Mouse (Mus musculus) liver, embryonic 11.5 days (tissue): ENCODE results near the gene Npas4. TPM values are rescaled to one million over a fixed set of nuclear protein-coding genes. Genes with fewer than 3 reads are reported as not detected.
"Not testable (repeated sequence)": the region's sequence is repeated elsewhere in the genome, so short reads cannot be mapped to it uniquely, and the experiment has no call there.

Experiments used
- ATAC-seq: fragments of 200-750 bp; cut with Nextera tagmentation; replicated peaks from 2 replicates; pipeline ENCODE4 v1.8.0; 2017; ENCODE audit warnings: moderate number of reproducible peaks, mild to moderate bottlenecking, moderate TSS enrichment, moderate library complexity; ENCODE audit not compliant: low FRiP score
- DNase-seq: peaks from one replicate; pipeline ENCODE4 v3.0.0-alpha.2; 2017; ENCODE audit warnings: low spot score
- H3K27ac ChIP-seq: fragments of 300-500 bp; sonication (generic); 2 replicates; pipeline ENCODE4 v1.5.1; 2014; ENCODE audit warnings: mild to moderate bottlenecking, low read depth, low read length, control low read depth
- H3K27me3 ChIP-seq: fragments of 300-500 bp; sonication (generic); replicated peaks from 2 replicates; pipeline ENCODE4 v1.6.1; 2014; ENCODE audit warnings: low read length, mixed read lengths; ENCODE audit not compliant: control insufficient read depth, insufficient read depth
- H3K36me3 ChIP-seq: fragments of 300-500 bp; sonication (generic); 2 replicates; pipeline ENCODE4 v1.6.1; 2014; ENCODE audit warnings: mild to moderate bottlenecking, low read length, moderate library complexity, mixed read lengths; ENCODE audit not compliant: control insufficient read depth, insufficient read depth
- H3K4me1 ChIP-seq: fragments of 300-500 bp; sonication (generic); replicated peaks from 2 replicates; pipeline ENCODE4 v1.6.1; 2014; ENCODE audit warnings: low read length, mixed read lengths; ENCODE audit not compliant: control insufficient read depth, insufficient read depth
- H3K4me2 ChIP-seq: fragments of 300-500 bp; sonication (generic); 2 replicates; pipeline ENCODE4 v1.6.1; 2014; ENCODE audit warnings: mild to moderate bottlenecking, control low read depth, moderate library complexity
- H3K4me3 ChIP-seq: fragments of 300-500 bp; sonication (generic); 2 replicates; pipeline ENCODE4 v1.5.1; 2014; ENCODE audit warnings: low read depth, low read length, control low read depth
- H3K9ac ChIP-seq: fragments of 300-500 bp; sonication (generic); 2 replicates; pipeline ENCODE4 v1.6.1; 2014; ENCODE audit warnings: low read depth, low read length, control low read depth
- H3K9me3 ChIP-seq: fragments of 300-500 bp; sonication (generic); 2 replicates; pipeline ENCODE4 v1.6.1; 2016; ENCODE audit warnings: low read length, inconsistent platforms, mixed read lengths; ENCODE audit not compliant: control insufficient read depth
- WGBS: fragments of 180-500 bp; shearing (Covaris S2); extraction: QIAGEN DNeasy Blood & Tissue Kit; methylation state at CpG from one replicate; pipeline ENCODE4 v1.1.7; 2014; 5-methylcytosine and 5-hydroxymethylcytosine counted together
- polyA plus RNA-seq: library from polyadenylated mRNA; unstranded; fragments of >200 nt; fragmentation: Nextera tagmentation; extraction: Ambion mirVana; gene quantifications from 2 replicates; pipeline ENCODE4 v1.2.1, GENCODE M21; 2014

Gene Npas4
- polyA plus RNA-seq, 1 experiment from 2014 or later = 0.04 TPM

DNA sequence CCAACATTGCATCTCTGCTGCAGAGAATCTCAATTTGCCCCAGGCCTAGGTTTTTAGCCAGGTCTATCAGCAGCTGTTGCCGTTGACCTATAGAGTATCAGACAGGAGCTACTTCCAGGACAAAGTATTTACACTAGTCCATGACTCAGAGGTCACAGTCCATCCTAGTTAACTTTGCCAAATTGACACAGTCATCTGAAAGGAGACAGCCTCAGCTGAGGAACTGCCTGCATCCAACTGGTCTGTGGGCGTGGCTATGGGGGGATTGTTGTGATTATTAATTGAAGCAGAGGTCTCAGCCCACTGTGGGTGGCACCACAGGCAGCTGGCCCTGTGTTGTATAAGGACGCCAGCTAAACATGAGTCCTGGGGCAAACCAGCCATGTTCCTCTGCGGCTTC lies 14.8 kb upstream of the Npas4 start:
- Histone ChIP-seq H3K9me3 (no peaks in the 10 kb centered on the region), H3K36me3 (no peaks in the 10 kb centered on the region), H3K4me2 (no peak overlapping the region), H3K27me3 (peaks cover 19% of the 10 kb centered on the region), H3K27ac (no peak overlapping the region), H3K4me3 (no peak overlapping the region), H3K9ac (no peak overlapping the region), H3K4me1 (no peaks in the 10 kb centered on the region; the same call in 1 of the 2 replicates)
- DNase-seq (no peak), ATAC-seq (no peak)
- WGBS = 65% methylated on average over 4 of the region's 4 CpGs

- H3K4me2 ChIP-seq, H3K36me3 ChIP-seq, H3K9ac ChIP-seq, H3K27ac ChIP-seq, H3K4me1 ChIP-seq, ATAC-seq, H3K4me3 ChIP-seq, DNase-seq, H3K9me3 ChIP-seq: not testable (repeated sequence)
- H3K27me3 ChIP-seq = peaks cover 23% of the 10 kb centered on the region
- WGBS = 37% methylated on average over 2 of the region's 2 CpGs
Observed at GRCm38 (mm10) chr19:5003644-5004043, 13.5 kb upstream of the Npas4 start.

GRCm38 (mm10) chr19:5001666-5002406 lies 11.7 kb upstream of the Npas4 start:
- DNase-seq = peak; percentile 72
- WGBS = 3% methylated on average over 39 of the region's 39 CpGs
- Histone ChIP-seq H3K9me3 (no peaks in the 10 kb centered on the region), H3K36me3 (no peaks in the 10 kb centered on the region), H3K4me2 (peak overlapping the region; percentile 43), H3K4me3 (0 out of 2 replicates have a peak overlapping the region, but pooled peaks have one; percentile 7), H3K9ac (no peak overlapping the region), H3K27ac (no peak overlapping the region), H3K4me1 (no peaks in the 10 kb centered on the region; the same call in 1 of the 2 replicates), H3K27me3 (peaks cover 31% of the 10 kb centered on the region)
- ATAC-seq = no peak

DNA sequence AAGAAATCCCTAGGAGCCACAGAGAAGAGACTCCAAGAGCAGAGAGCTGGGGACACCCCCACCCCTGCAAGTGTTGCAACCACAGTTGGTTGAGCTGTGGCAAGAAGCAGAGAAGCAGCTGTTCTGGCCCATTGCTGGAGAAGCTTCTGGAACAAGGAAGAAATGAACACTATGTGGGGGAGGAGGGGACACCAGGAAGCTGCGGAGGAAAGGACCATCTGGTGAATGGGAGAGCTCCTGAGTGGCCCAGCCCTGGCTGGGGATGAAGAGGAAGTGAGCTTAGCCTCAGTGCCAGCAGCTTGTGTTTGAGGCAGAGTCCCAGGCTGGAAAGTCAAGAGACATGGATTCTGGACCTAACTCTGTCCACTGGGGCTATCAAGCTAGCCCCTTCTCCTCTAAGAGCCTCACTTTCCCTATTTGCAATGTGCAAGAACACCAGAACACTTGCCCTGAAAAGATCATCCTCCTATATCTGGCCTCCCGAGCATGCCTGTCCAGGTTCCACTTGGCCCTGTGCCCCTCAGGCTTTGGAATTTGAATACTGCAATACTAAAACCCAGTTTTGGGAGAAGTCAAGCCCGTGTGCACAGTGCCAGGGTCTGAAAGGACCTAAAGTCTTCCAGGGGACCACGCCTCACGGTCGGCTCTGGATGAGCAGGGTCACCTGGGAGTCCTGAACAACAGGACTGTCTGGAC lies 9.5 kb upstream of the Npas4 start:
- H3K9me3 ChIP-seq = no peaks in the 10 kb centered on the region
- peaks cover 33% of the 10 kb centered on the region for H3K27me3 ChIP-seq
- H3K4me1 ChIP-seq = no peaks in the 10 kb centered on the region; the same call in 1 of the 2 replicates
- ATAC-seq (no peak), DNase-seq (no peak)
- no peaks in the 10 kb centered on the region for H3K36me3 ChIP-seq
- no peak overlapping the region for H3K4me3 ChIP-seq
- no peak overlapping the region for H3K9ac ChIP-seq
- 57% methylated on average over 6 of the region's 6 CpGs for WGBS
- H3K27ac ChIP-seq = no peak overlapping the region
- H3K4me2 ChIP-seq = no peak overlapping the region

DNA sequence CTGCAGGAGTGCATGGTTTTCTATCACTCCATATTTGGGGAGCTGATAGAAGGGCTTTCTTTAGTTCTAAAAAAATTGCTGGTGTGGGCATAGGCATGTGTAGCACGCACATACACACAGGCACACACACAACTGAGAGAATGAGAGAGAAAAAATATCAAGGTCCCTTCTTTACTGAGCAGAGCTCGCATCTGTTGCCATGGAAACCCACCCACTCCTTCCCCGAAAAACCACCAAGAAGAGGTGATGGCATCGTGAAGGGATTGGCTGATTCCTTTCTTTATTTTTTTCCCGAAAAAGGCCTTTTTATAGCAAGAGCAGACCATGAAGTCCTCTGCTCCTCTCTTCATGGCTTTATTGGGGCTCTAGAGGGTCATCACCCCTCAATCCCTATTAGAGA lies 3.9 kb upstream of the Npas4 start:
- no peak overlapping the region for H3K9ac ChIP-seq
- ATAC-seq = no peak
- H3K4me2 ChIP-seq = no peak overlapping the region
- H3K4me1 ChIP-seq = no peaks in the 10 kb centered on the region
- H3K36me3 ChIP-seq = no peaks in the 10 kb centered on the region
- peaks cover 48% of the 10 kb centered on the region for H3K27me3 ChIP-seq
- no peak overlapping the region for H3K27ac ChIP-seq
- DNase-seq = no peak
- 52% methylated on average over 5 of the region's 5 CpGs for WGBS
- no peaks in the 10 kb centered on the region for H3K9me3 ChIP-seq
- no peak overlapping the region for H3K4me3 ChIP-seq

- no peak for DNase-seq
- H3K9ac ChIP-seq = no peak overlapping the region
- no peaks in the 10 kb centered on the region for H3K4me1 ChIP-seq
- H3K9me3 ChIP-seq = no peaks in the 10 kb centered on the region
- 3% methylated on average over 9 of the region's 9 CpGs for WGBS
- no peaks in the 10 kb centered on the region for H3K36me3 ChIP-seq
- peaks cover 46% of the 10 kb centered on the region for H3K27me3 ChIP-seq
- H3K27ac ChIP-seq = no peak overlapping the region
- no peak overlapping the region for H3K4me2 ChIP-seq
- ATAC-seq = no peak
- H3K4me3 ChIP-seq = no peak overlapping the region
Observed at GRCm38 (mm10) chr19:4992904-4993303, 2.8 kb upstream of the Npas4 start.

DNA sequence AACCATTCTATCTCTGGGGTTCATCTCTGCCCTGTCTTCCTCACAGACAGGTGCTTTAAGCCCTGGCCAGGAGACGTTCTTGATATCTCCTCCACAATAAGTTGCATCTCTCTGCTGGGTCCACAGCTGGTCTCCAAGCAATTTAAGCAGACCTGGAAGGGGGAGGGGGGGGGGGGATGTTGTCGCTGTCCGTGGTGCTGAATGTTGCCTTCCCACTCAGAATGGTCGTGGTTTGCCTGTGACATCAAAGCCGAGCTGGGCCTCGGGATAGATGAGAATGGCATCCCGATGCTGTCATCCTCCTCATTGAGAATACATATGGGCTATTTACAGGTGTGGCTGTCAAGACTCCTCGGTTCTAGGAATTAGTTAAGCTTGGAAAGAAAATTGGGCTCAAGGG lies 2.3 kb upstream of the Npas4 start:
- H3K9ac ChIP-seq = no peak overlapping the region
- no peak overlapping the region for H3K27ac ChIP-seq
- H3K4me3 ChIP-seq = no peak overlapping the region
- no peak overlapping the region for H3K4me2 ChIP-seq
- H3K27me3 ChIP-seq = peaks cover 45% of the 10 kb centered on the region
- ATAC-seq (no peak), DNase-seq (no peak)
- no peaks in the 10 kb centered on the region for H3K4me1 ChIP-seq
- no peaks in the 10 kb centered on the region for H3K36me3 ChIP-seq
- whole genome bisulfite sequencing = 15% methylated on average over 8 of the region's 8 CpGs
- H3K9me3 ChIP-seq = no peaks in the 10 kb centered on the region

DNA sequence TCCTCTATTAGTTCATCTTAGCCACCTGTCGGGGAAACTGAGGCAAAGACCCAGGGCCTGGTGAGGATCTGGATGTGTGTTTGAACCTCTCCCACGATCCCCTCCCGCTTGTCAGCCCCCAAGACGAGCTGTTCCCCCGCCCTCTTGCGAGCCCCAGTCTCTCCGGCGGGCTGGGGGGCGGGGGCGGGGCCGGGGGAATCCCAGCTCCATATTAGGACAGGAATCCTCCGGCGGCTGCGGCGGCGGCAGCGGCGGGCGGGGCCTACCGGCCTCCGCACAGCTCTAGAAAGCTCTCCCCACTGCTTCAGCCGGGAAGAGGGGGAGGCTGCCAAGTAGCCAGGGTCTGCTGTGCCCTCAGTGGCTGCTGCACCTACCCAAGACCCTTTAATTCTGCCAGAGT lies 600 bp upstream of the Npas4 start:
- ATAC-seq (no peak), DNase-seq (no peak)
- Histone ChIP-seq H3K4me2 (no peak overlapping the region), H3K9me3 (no peaks in the 10 kb centered on the region), H3K27me3 (peaks cover 47% of the 10 kb centered on the region), H3K9ac (no peak overlapping the region), H3K36me3 (no peaks in the 10 kb centered on the region), H3K4me3 (no peak overlapping the region), H3K27ac (no peak overlapping the region), H3K4me1 (no peaks in the 10 kb centered on the region)
- WGBS = 2% methylated on average over 22 of the region's 22 CpGs
